Mouse (Mus musculus) gonadal fat pad, adult 2 months (tissue): ENCODE results near the gene Iqcf5. TPM values are rescaled to one million over a fixed set of nuclear protein-coding genes. Genes with fewer than 3 reads are reported as not detected.

ENCODE experiments used
- polyA plus RNA-seq: library from polyadenylated mRNA; depleted of rRNA; stranded (reverse); fragments of >200 nt; gene quantifications from 2 replicates; pipeline ENCODE4 v1.2.3, GENCODE M21; 2012; rRNA removed

The Iqcf5 gene
- polyA plus RNA-seq, 1 experiment, result 1.8 TPM

Other genes with a start within 250 kb of the Iqcf5 start
- gene Poc1a, start 233.5 kb upstream of the Iqcf5 start, polyA plus RNA-seq, result 5.4 and 5.6 TPM in 2 replicates
- 43.8 and 53.6 TPM in 2 replicates for gene Dusp7, start 145.9 kb upstream of the Iqcf5 start, polyA plus RNA-seq
- gene Rpl29, start 85.1 kb upstream of the Iqcf5 start, polyA plus RNA-seq, result 567 and 580 TPM in 2 replicates
- 14.1 and 18.7 TPM in 2 replicates for gene Acy1, start 76.3 kb upstream of the Iqcf5 start, polyA plus RNA-seq
- 133 and 140 TPM in 2 replicates for gene Abhd14b, start 67.1 kb upstream of the Iqcf5 start, polyA plus RNA-seq
- gene Abhd14a, start 66.9 kb upstream of the Iqcf5 start, polyA plus RNA-seq, result 26.9 and 36.5 TPM in 2 replicates
- 51.1 and 53.6 TPM in 2 replicates for gene Pcbp4, start 61.3 kb upstream of the Iqcf5 start, polyA plus RNA-seq
- 0.35 and 0.36 TPM in 2 replicates for gene Gpr62, start 48.6 kb upstream of the Iqcf5 start, polyA plus RNA-seq
- gene Rrp9, start 38.6 kb upstream of the Iqcf5 start, polyA plus RNA-seq, result 21.8 and 27.9 TPM in 2 replicates
- 60.9 and 103 TPM in 2 replicates for gene Parp3, start 37.6 kb upstream of the Iqcf5 start, polyA plus RNA-seq
- 1.6 and 3.0 TPM in 2 replicates for gene Iqcf1, start 14.6 kb upstream of the Iqcf5 start, polyA plus RNA-seq
- gene Iqcf3, start 47.1 kb downstream of the Iqcf5 start, polyA plus RNA-seq, result 2.6 and 4.1 TPM in 2 replicates
- gene Iqcf4, start 56.4 kb downstream of the Iqcf5 start, polyA plus RNA-seq, result 0.89 and 1.3 TPM in 2 replicates
- 0.41 TPM in 1 of 2 replicates, not detected in the other for gene Iqcf6, start 112.0 kb downstream of the Iqcf5 start, polyA plus RNA-seq
- not detected in 2 replicates for gene Grm2, start 141.5 kb downstream of the Iqcf5 start, polyA plus RNA-seq
- 103 and 126 TPM in 2 replicates for gene Tex264, start 171.4 kb downstream of the Iqcf5 start, polyA plus RNA-seq